Mouse (Mus musculus) G1E (cell line): ENCODE results near the gene Rcc1. TPM values are rescaled to one million over a fixed set of nuclear protein-coding genes. Genes with fewer than 3 reads are reported as not detected.
"Not testable (repeated sequence)": the region's sequence is repeated elsewhere in the genome, so short reads cannot be mapped to it uniquely, and the experiment has no call there.

ENCODE experiments used
- ATAC-seq: 2 replicates; pipeline ENCODE4 v1.8.0; 2016; ENCODE audit warnings: mild to moderate bottlenecking; ENCODE audit not compliant: insufficient number of reproducible peaks, poor library complexity, low FRiP score, severe bottlenecking; ENCODE audit errors: extremely low read depth
- DNase-seq: peaks from one replicate; pipeline ENCODE4 v3.0.0; 2012; ENCODE audit warnings: low spot score
- H3K27me3 ChIP-seq: 2 replicates; pipeline ENCODE4 v1.6.1; 2012; ENCODE audit warnings: mild to moderate bottlenecking, low read length, inconsistent platforms; ENCODE audit not compliant: insufficient read depth
- H3K36me3 ChIP-seq: replicated peaks from 2 replicates; pipeline ENCODE3; 2012; ENCODE audit warnings: mild to moderate bottlenecking, inconsistent platforms
- H3K4me1 ChIP-seq: 2 replicates; pipeline ENCODE4 v1.6.1; 2012; ENCODE audit warnings: low read depth, low read length, inconsistent platforms, mixed read lengths; ENCODE audit not compliant: insufficient read depth
- H3K4me3 ChIP-seq: 2 replicates; pipeline ENCODE4 v1.5.1; 2012; ENCODE audit warnings: low read depth, mild to moderate bottlenecking, inconsistent platforms, low read length, moderate library complexity, mixed read lengths
- H3K9me3 ChIP-seq: replicated peaks from 2 replicates; pipeline ENCODE4 v1.6.1; 2012; ENCODE audit warnings: inconsistent platforms
- CTCF ChIP-seq: IDR thresholded peaks from 2 replicates; pipeline ENCODE4 v1.5.1; 2012; ENCODE audit warnings: low read depth, low read length, inconsistent platforms, mixed read lengths
- GATA1 ChIP-seq: IDR thresholded peaks from 2 replicates; pipeline ENCODE4 v1.6.1; 2012; ENCODE audit warnings: borderline replicate concordance, low read length, inconsistent platforms, mixed read lengths
- GATA2 ChIP-seq: IDR thresholded peaks from 2 replicates; pipeline ENCODE4 v1.6.1; 2012; ENCODE audit warnings: low read depth, low read length, inconsistent platforms, borderline replicate concordance
- POLR2AphosphoS5 ChIP-seq: IDR thresholded peaks from 2 replicates; pipeline ENCODE4 v1.6.1; 2012; ENCODE audit warnings: low read depth, low read length, inconsistent platforms; ENCODE audit not compliant: insufficient replicate concordance
- TAL1 ChIP-seq: conservative IDR thresholded peaks from 2 replicates; pipeline ENCODE4 v1.6.1; 2012; ENCODE audit warnings: low read depth, low read length, inconsistent platforms, mixed read lengths
- polyA plus RNA-seq: library from polyadenylated mRNA; stranded (reverse); fragments of >175 nt; gene quantifications from 2 replicates; pipeline ENCODE4 v1.2.3, GENCODE M21; 2012
- total RNA-seq, 2 experiments: library from RNA; stranded (forward) in 1 of 2; stranded (reverse) in 1 of 2; fragments of 200-1000 nt in 1 of 2; fragments of >200 nt in 1 of 2; fragmentation: Nextera tagmentation in 1 of 2; gene quantifications; 2 replicates each; pipeline ENCODE4 v1.2.3; 2014 to 2017

The Rcc1 gene
- total and polyA plus RNA-seq, 3 experiments, result 24.2 to 86.0 (median 38.6) TPM

- TF ChIP-seq CTCF, result no peak
- no peak for TF ChIP-seq GATA1
- no peak for TF ChIP-seq GATA2
- TF ChIP-seq POLR2AphosphoS5, result no peak
- no peak for TF ChIP-seq TAL1
- Histone ChIP-seq H3K36me3 (peaks cover 69% of the 10 kb centered on the region), H3K27me3 (no peaks in the 10 kb centered on the region), H3K4me3 (no peak overlapping the region), H3K9me3 (peaks cover 5% of the 10 kb centered on the region), H3K4me1 (peaks cover 10% of the 10 kb centered on the region)
- ATAC-seq (no peak), DNase-seq (no peak)
Observed at GRCm38 (mm10) chr4:132292988-132293387, 60.4 kb downstream of the Rcc1 start.

- Histone ChIP-seq H3K9me3 (peaks cover 5% of the 10 kb centered on the region), H3K4me1 (peaks cover 10% of the 10 kb centered on the region), H3K36me3 (peaks cover 75% of the 10 kb centered on the region), H3K4me3 (no peak overlapping the region), H3K27me3 (no peaks in the 10 kb centered on the region)
- no peak for DNase-seq
- no peak for ATAC-seq
- TF ChIP-seq GATA1 (no peak), TAL1 (no peak), CTCF (no peak), POLR2AphosphoS5 (no peak), GATA2 (no peak)
Observed at GRCm38 (mm10) chr4:132291624-132292335, 61.6 kb downstream of the Rcc1 start.

GRCm38 (mm10) chr4:132291056-132291455 lies 62.3 kb downstream of the Rcc1 start:
- no peak overlapping the region for H3K4me3 ChIP-seq
- peaks cover 5% of the 10 kb centered on the region for H3K9me3 ChIP-seq
- ATAC-seq, result no peak
- no peaks in the 10 kb centered on the region for H3K27me3 ChIP-seq
- DNase-seq, result no peak
- no peak for TF ChIP-seq GATA1
- TF ChIP-seq CTCF, result no peak
- no peak for TF ChIP-seq POLR2AphosphoS5
- TF ChIP-seq TAL1, result no peak
- no peak for TF ChIP-seq GATA2
- peaks cover 82% of the 10 kb centered on the region for H3K36me3 ChIP-seq
- H3K4me1 ChIP-seq, result peaks cover 10% of the 10 kb centered on the region

GRCm38 (mm10) chr4:132288840-132289239 lies 64.6 kb downstream of the Rcc1 start:
- not testable (repeated sequence) for H3K27me3 ChIP-seq, H3K9me3 ChIP-seq, ATAC-seq, H3K4me3 ChIP-seq, H3K4me1 ChIP-seq, DNase-seq
- peaks cover 82% of the 10 kb centered on the region for H3K36me3 ChIP-seq

Other genes starting within 250 kb of the Rcc1 start
- not detected in 2 replicates for gene Oprd1, start 209.1 kb downstream of the Rcc1 start, total RNA-seq (2014; fragmentation: Nextera tagmentation)
- under 0.01 and 0.16 TPM in 2 replicates for gene Oprd1, start 209.1 kb downstream of the Rcc1 start, total RNA-seq (2017)
- gene Oprd1, start 209.1 kb downstream of the Rcc1 start, polyA plus RNA-seq, result not detected in 2 replicates
- gene Ythdf2, start 141.3 kb downstream of the Rcc1 start, total RNA-seq (2014; fragmentation: Nextera tagmentation), result 70.3 and 81.7 TPM in 2 replicates
- 70.8 and 84.3 TPM in 2 replicates for gene Ythdf2, start 141.3 kb downstream of the Rcc1 start, total RNA-seq (2017)
- gene Ythdf2, start 141.3 kb downstream of the Rcc1 start, polyA plus RNA-seq, result 65.2 and 74.7 TPM in 2 replicates
- 16.8 and 25.4 TPM in 2 replicates for gene Gmeb1, start 92.0 kb downstream of the Rcc1 start, total RNA-seq (2014; fragmentation: Nextera tagmentation)
- gene Gmeb1, start 92.0 kb downstream of the Rcc1 start, total RNA-seq (2017), result 16.1 and 16.5 TPM in 2 replicates
- 13.5 and 19.2 TPM in 2 replicates for gene Gmeb1, start 92.0 kb downstream of the Rcc1 start, polyA plus RNA-seq
- gene Taf12, start 79.2 kb downstream of the Rcc1 start, total RNA-seq (2014; fragmentation: Nextera tagmentation), result 52.8 and 64.5 TPM in 2 replicates
- 48.7 and 63.3 TPM in 2 replicates for gene Taf12, start 79.2 kb downstream of the Rcc1 start, total RNA-seq (2017)
- 15.9 and 16.8 TPM in 2 replicates for gene Taf12, start 79.2 kb downstream of the Rcc1 start, polyA plus RNA-seq
- 1.4 TPM in 1 of 2 replicates, not detected in the other for gene Rab42, start 50.2 kb downstream of the Rcc1 start, total RNA-seq (2014; fragmentation: Nextera tagmentation)
- gene Rab42, start 50.2 kb downstream of the Rcc1 start, total RNA-seq (2017), result 0.52 TPM in 1 of 2 replicates, not detected in the other
- 0.95 and 1.0 TPM in 2 replicates for gene Rab42, start 50.2 kb downstream of the Rcc1 start, polyA plus RNA-seq
- 21.6 and 22.8 TPM in 2 replicates for gene Trnau1ap, start 24.1 kb downstream of the Rcc1 start, total RNA-seq (2014; fragmentation: Nextera tagmentation)
- gene Trnau1ap, start 24.1 kb downstream of the Rcc1 start, total RNA-seq (2017), result 40.2 and 49.0 TPM in 2 replicates
- gene Trnau1ap, start 24.1 kb downstream of the Rcc1 start, polyA plus RNA-seq, result 29.1 and 37.6 TPM in 2 replicates
- gene Phactr4, start 68.9 kb upstream of the Rcc1 start, total RNA-seq (2014; fragmentation: Nextera tagmentation), result 72.5 and 86.2 TPM in 2 replicates
- 5.5 and 7.7 TPM in 2 replicates for gene Phactr4, start 68.9 kb upstream of the Rcc1 start, total RNA-seq (2017)
- 15.0 and 15.2 TPM in 2 replicates for gene Phactr4, start 68.9 kb upstream of the Rcc1 start, polyA plus RNA-seq
- gene Med18, start 110.3 kb upstream of the Rcc1 start, total RNA-seq (2014; fragmentation: Nextera tagmentation), result 20.5 and 21.2 TPM in 2 replicates
- 20.9 and 22.2 TPM in 2 replicates for gene Med18, start 110.3 kb upstream of the Rcc1 start, total RNA-seq (2017)
- gene Med18, start 110.3 kb upstream of the Rcc1 start, polyA plus RNA-seq, result 7.8 and 8.1 TPM in 2 replicates
- 51.6 and 51.8 TPM in 2 replicates for gene Sesn2, start 156.9 kb upstream of the Rcc1 start, total RNA-seq (2014; fragmentation: Nextera tagmentation)
- 7.5 and 8.4 TPM in 2 replicates for gene Sesn2, start 156.9 kb upstream of the Rcc1 start, total RNA-seq (2017)
- gene Sesn2, start 156.9 kb upstream of the Rcc1 start, polyA plus RNA-seq, result 38.4 and 41.0 TPM in 2 replicates
- gene Atpif1, start 180.1 kb upstream of the Rcc1 start, total RNA-seq (2014; fragmentation: Nextera tagmentation), result 797 and 914 TPM in 2 replicates
- gene Atpif1, start 180.1 kb upstream of the Rcc1 start, total RNA-seq (2017), result 868 and 1,005 TPM in 2 replicates
- 155 and 240 TPM in 2 replicates for gene Atpif1, start 180.1 kb upstream of the Rcc1 start, polyA plus RNA-seq
- gene Dnajc8, start 181.9 kb upstream of the Rcc1 start, total RNA-seq (2014; fragmentation: Nextera tagmentation), result 240 and 275 TPM in 2 replicates
- gene Dnajc8, start 181.9 kb upstream of the Rcc1 start, total RNA-seq (2017), result 329 and 337 TPM in 2 replicates
- gene Dnajc8, start 181.9 kb upstream of the Rcc1 start, polyA plus RNA-seq, result 164 and 213 TPM in 2 replicates
- gene Ptafr, start 210.5 kb upstream of the Rcc1 start, total RNA-seq (2014; fragmentation: Nextera tagmentation), result not detected in 2 replicates
- 2.0 and 2.1 TPM in 2 replicates for gene Ptafr, start 210.5 kb upstream of the Rcc1 start, total RNA-seq (2017)
- 0.02 and 0.03 TPM in 2 replicates for gene Ptafr, start 210.5 kb upstream of the Rcc1 start, polyA plus RNA-seq